13 mouse cellular contexts compared by ENCODE assay signal in genomic region chr17:50524970-50525369, GRCm38 (mm10). TPM values are rescaled to one million over a fixed set of nuclear protein-coding genes. Genes with fewer than 3 reads are reported as not detected.
DNase-seq lines count a peak whose midpoint lies in the region; ATAC-seq lines count a peak whose summit lies in the region.
"Had no signal": no experiment of that assay in that cellular context is flagged by ENCODE, and none has a peak within 500 bp of the region (broad histone marks: within the 10 kb centered on the region; RNA-seq: fewer than 3 reads in every experiment).

No protein-coding gene starts in this region.

- peak; percentile 91 for ATAC-seq in inflammation-experienced regulatory T-cells, adult 6 months
- ATAC-seq: lung, postnatal 0 days had no signal

- peak; percentile 63 to 75 for DNase-seq in frontal cortex, adult 2 months (ENCODE audit: extremely low spot score in 1 of 2, low spot score in 1 of 2)
- no peak for DNase-seq in frontal cortex, postnatal 25 days (ENCODE audit: low spot score in 2 of 2)
- peak; percentile 53 to 57 for DNase-seq in spleen, postnatal 36 days (ENCODE audit: low spot score in 2 of 2)
- no peak for DNase-seq in spleen, postnatal 14 days (ENCODE audit: low spot score in 2 of 2)
- DNase-seq in thymus, postnatal 36 days = peak; percentile 43 to 53
- DNase-seq in lung, postnatal 10 days = no peak
- no peak for DNase-seq in adrenal gland, postnatal 36 days
- DNase-seq: cerebellum, adult 2 months; heart, postnatal 14 days; liver, embryonic 13.5 days had no signal

RNA-seq across cellular contexts. Expression of gene Plcl2, which starts 15.8 kb away (rescaled TPM):
- 26.0 and 26.4 TPM in 2 replicates for polyA plus RNA-seq in frontal cortex, adult 2 months (2012; rRNA removed)
- polyA plus RNA-seq in inflammation-experienced regulatory T-cells, adult 6 months (2017; shearing (Covaris generic)) = 10 to 100 TPM in 1 of 3 experiments, 1 to 10 TPM in 2; 8.8 to 11.9 (median 9.4) TPM
- total RNA-seq in adrenal gland, postnatal 36 days (2021) = 10 to 100 TPM; 58.9 to 75.0 TPM
- polyA plus RNA-seq: G1E had no signal

Comparison
In these comparisons a context has a peak if more than half of its experiments do, and no peak if none do; other contexts are left out.
1. DNase-seq: peak in frontal cortex, adult 2 months (2 of 2), spleen, postnatal 36 days (2 of 2) and thymus, postnatal 36 days (2 of 2); none in frontal cortex, postnatal 25 days (0 of 2), spleen, postnatal 14 days (0 of 2), lung, postnatal 10 days (single experiment) and adrenal gland, postnatal 36 days (0 of 2).